Mouse (Mus musculus): Measurements from ENCODE around the gene Gm49396.

Gm49396 gene

DNA sequence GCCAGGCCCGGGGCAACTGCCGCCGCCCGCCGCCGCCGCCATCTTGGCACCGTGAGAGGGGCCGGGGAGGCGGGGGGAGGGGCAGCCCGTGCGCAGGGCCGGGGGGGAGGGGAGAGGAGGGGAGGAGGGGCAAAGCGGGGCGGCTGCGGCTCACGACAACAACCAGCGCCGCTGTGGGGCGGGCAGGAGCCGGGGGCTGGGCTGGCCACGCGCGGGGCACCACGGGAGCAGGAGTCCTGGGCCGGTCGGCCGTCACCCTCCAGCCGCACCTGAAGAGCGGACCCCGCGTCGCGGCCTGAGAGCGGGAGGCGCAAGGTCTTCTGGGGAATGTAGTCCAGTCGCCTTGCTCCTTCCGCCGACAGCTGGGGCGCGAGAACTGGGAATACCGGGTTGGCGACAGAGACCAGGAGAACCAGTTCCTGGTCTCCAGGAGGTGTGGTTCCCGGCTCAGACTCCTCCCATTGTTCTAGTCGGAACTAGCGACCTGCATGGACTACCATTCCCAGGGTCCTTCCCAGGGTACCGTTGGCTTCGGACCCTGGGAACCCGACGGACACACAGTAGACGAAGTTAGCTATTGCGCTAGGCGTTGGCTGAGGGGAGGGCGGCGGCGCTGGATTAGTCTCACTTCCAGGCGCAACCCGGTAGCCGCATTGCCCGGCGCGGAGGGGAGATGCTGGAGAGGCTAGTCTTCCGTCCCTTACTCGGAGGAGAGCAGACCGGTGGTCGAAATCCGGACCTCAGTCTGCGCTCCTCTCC lies 25.7 kb downstream of the Gm49396 start, which contains the start of gene Kmt2b:
Gene Kmt2b, minus strand, starts transcription at position 51 of the 759 bp plus-strand sequence.
- peak; percentile 96 to 98 for DNase-seq

DNA sequence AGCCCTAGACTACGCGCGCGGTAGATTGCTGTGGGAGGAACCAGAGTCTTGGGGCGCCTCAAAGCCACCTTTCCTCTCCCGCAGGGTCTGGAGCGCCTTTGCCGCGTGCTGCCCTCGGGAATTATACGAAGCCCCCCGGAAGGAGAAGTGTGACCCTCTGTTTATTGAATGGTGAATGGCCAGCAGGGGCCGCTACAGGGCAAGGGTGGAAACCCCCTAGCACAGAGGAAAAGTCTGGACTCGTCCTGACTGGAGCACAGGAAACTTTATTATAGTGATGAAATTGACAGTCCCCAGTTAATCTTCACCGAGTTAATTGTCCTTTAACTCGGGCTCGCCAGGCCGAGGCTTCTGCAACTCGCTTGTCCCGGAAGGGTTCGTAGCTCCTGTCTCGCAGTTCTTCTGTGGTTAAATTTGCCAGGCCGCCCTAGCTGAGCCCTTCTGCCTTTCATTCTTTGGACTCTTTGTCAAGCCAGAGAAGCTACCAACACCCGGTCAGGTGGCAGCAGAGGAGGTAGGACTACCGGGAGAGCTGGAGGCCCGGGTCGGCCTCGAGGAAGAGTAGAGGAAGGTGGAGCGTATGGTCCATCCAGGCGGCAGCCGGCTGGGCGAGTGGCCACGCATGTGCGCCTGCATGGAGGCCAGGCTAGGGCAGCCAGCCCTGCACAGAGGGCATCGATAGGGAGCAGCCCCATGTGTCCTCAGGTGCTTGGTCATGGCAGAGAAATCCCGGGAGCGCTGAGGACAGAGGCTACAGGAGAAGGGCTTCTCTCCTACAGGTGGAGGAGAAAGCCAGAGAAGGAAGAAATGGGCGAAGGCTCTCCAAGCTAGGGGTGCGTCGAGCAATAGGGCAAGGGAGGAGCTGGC lies 26.5 kb downstream of the Gm49396 start:
- peak; percentile 82 to 88 for DNase-seq

- no peak for DNase-seq
Measured at GRCm38 (mm10) chr7:30590927-30591604, 27.9 kb downstream of the Gm49396 start.

GRCm38 (mm10) chr7:30591605-30591951 lies 28.4 kb downstream of the Gm49396 start:
- DNase-seq = no peak

DNA sequence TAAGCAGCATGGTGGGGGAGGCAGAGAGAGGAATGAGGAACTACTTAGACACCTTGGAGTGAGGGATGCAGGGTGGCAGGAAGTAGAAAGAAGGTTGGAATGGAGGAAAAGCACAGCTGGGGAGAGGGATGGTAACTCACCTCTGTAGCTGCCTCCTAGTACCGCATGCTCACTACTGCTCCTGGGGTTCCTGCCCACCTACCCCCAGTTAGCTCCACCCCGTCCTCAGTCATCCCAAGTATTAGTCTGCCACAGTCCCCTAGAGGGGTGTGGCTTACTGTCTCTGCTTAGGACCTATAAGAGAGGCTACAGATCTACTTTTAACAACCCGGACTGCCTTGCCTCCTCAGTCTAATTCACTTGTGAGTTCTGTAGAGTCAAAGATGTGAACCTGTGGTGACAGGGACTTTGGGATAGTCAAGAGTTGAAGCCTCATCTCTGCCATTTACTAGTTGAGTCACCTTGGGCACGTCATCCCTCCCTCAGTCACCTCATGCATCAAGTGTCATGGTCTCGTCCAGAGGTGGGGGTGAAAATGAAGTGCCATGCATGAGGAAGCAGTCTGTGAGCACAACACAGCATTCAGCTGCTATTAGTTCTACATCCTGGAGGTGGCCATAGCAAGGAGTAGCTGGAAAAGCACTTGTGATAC lies 29.8 kb downstream of the Gm49396 start:
- no peak for DNase-seq

DNA sequence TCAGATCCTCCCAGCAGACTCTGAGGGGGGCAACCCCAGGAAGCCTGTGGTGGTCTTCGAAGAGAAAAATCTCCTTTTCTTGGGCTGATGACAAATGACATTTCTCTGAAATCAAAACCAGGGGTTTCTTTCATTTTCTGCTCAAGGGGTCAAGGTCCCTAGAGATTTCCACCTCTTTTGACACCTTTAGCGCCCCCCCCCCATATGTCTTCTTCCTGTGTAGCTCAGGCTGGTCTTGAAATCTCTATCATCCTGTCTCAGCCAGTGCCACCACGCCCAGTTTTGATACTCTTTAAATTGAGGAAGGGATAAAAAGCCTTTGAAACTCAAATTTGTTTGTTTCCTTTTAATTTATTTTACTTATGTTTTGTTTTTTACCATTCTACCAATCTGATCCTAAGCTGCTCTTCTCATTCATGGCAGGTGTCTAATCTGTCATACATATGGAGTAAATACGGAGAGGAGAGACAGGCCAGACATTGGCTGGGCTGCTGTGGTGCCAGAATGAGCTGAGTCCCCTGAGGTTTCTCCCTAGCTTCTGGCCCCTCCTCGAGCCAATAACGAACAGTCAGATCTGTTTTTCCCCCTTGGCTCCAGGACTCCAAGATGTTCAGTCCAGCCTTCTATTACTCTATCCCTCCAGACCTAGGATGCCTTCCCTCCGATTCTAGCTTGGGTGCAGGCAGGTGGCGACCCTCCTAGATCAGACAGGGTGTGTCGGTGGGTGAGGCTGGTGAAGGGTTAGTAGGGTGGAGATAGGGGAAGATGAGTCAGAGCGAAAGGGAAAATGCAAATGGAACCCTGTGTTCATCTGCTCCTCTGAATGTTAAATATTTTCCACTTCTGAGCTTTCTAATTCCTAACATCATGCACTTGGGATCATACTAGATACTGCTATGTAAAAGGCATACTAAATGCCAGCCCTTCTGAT lies 30.7 kb downstream of the Gm49396 start:
- DNase-seq = no peak

DNA sequence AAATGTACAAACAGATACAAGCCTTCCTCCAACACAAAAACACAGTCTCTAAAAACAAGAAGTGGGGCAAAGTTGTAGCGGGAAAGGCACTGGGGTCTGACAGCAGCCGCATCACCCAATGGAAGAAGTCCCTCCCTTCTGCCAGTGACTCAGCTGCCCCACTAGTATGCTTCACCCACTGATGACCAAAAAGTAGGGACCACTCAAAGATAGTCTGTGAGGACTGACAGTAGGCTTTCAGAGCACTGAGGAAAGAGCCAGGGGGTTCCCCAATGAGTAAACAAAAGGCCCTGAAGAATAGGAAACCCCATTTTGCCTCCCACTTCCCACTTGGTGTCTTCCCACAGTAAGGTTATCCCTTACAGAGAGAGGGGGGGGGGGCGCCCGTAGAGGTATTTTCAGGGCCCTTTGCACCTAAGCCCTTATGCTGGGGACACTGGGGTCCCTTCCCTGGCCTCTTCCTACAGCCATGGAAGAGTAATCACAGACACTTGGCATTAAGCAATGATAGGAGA lies 31.4 kb downstream of the Gm49396 start:
- DNase-seq = no peak

DNA sequence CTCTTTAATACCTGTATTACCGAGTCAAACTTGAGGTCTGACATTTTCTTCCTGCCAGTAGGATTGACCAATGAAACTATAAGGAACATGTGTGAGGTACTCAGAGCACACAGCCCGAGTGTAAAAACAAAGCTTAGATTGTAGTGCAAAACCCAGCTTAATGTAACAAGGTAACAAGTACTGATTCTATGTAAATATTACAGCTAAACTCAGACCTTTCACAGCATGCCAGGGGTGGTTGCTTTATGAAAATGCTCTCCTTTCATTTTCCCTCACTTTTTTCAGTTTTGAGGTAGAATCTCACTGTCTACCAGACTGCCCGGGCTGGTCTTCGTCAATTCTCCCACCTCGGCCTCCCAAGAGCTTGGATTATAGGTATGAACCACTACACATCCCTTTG lies 32.9 kb downstream of the Gm49396 start:
- no peak for DNase-seq

- no peak for DNase-seq
Measured at GRCm38 (mm10) chr7:30596811-30597210, 33.7 kb downstream of the Gm49396 start.

DNA sequence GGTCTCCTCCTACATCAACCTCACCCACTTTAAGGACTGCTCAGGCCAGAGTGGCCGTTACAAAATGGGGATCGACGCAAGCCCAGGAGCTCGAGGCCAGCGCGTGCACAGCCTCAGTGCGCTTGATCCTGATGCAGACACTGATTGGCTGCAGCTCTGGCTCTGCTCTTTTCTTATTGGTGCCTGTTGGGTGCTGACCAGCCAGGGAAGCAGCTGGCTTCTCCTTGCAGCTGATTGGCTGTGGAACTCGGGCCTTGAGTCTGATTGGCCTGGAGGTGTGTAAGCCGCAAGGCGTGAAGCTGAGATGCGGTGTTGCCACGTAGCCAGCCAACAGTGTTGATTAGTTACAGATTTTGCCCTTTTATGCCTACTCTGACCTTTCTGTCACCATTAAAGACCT lies 35.6 kb downstream of the Gm49396 start, which contains the start of gene Zbtb32:
Gene Zbtb32, minus strand, starts transcription at position 124 of the 400 bp plus-strand sequence.
- no peak for DNase-seq

DNA sequence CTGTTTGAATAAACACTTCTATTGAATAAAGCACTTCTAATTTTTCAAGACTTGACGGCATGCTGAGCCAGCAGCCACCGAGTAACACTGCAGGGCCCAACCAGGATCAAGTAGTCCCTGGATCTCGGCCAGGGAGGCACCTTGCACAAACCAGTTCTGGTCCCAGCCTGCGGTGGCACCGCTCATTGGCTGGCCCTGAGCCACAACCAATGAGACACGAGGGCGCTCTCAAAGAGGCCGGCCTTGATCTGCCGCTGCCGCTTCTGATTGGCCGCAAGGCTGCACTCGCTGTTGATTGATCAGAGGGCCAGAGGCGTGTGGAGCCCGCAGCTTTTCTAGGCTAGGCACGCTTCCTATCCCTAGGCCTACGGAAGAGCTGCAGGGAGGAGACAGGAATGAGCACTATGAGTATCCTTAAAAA lies 36.8 kb downstream of the Gm49396 start:
- DNase-seq = peak; percentile 97 to 98

DNA sequence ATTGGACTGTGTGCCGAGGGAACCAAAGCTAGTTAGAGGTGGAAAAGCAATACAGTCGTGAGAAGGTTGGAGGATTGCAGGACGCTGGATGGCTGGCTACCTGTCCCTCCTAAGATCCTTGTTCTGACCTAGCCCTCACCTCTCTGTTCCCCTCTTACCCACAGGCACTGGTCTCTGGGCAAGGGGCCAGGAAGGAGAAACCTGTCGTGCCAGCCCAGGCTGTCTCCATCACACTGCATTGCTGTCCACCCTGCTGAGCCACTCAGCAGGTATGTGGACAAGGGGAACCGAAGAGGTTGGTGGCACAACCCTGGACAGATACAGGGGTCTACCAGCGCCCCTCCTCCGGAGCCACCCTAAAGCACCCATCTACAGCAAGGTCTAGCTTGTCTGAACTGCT lies 37.5 kb downstream of the Gm49396 start:
- DNase-seq = peak; percentile 23 to 39

- DNase-seq = no peak
Measured at GRCm38 (mm10) chr7:30602583-30602982, 39.4 kb downstream of the Gm49396 start.

DNA sequence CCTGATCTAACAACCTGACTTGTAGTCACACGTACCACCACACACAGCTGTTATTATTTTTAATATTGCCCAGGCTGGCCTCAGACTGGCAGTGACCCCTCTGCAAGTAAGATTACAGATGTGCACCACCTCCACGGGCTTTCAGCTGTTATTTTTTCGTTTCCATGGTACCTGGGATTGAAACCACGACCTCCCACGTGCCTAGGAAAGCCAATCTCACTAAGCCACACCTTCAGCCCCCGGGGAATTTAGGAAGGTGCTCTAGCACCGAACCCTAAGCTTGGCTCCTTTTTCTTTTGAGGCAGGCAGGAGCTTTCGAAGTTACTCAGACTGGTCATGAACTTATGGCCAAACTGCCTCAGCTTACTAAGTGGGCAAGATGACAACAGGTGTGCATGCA lies 41.3 kb downstream of the Gm49396 start:
- no peak for DNase-seq

DNA sequence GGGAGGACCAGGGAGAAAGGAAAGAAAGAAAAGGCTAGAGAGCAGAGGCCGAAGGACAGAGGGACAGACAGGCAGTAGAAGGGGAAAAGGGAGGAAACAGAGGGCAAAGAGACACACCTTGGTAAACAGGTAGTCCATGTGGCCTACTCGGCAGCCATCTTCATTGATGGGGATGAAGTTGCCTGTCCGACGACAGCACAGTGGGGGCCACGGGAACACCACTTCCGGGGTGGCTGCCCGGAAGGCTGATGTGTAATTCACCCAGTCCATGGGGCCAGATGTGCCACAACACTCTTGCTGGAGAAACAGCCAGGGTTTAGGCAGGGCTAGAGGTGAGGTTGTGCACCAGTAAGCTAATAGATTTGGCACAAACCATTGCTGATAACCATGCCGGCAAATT lies 41.8 kb downstream of the Gm49396 start:
- DNase-seq = no peak

DNA sequence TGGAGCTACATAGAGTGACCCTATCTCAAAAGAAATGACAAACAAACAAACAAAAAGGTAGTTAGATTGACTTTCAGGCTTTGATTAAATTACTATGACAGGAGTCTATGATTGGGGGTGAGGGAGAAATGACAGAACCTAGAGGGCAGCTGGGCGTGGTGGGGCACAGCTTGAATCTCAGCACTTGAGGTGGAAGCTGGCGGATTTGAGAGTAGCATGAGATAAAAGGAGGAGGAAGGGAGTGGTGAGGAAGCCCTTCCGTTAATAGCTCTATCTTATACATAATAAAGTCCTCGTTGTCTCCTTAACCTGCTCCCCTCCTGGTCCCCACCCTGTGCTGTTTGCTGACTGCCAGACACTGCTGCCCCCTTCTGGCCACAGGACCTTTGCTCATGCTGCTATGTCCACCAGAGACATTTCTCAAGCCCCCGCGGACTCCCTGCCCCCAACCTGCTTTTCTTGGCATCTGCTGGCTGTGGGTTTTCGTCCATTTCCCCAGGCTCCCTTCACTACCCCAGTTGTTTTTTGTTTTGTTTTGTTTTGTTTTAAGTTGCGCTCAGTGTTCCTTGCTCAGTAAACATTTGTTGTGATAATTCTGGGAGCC lies 44.7 kb downstream of the Gm49396 start:
- DNase-seq = peak; percentile 59 to 60

- no peak for DNase-seq
Measured at GRCm38 (mm10) chr7:30608476-30608875, 45.3 kb downstream of the Gm49396 start.

GRCm38 (mm10) chr7:30610043-30610442 lies 46.9 kb downstream of the Gm49396 start:
- no peak for DNase-seq

DNA sequence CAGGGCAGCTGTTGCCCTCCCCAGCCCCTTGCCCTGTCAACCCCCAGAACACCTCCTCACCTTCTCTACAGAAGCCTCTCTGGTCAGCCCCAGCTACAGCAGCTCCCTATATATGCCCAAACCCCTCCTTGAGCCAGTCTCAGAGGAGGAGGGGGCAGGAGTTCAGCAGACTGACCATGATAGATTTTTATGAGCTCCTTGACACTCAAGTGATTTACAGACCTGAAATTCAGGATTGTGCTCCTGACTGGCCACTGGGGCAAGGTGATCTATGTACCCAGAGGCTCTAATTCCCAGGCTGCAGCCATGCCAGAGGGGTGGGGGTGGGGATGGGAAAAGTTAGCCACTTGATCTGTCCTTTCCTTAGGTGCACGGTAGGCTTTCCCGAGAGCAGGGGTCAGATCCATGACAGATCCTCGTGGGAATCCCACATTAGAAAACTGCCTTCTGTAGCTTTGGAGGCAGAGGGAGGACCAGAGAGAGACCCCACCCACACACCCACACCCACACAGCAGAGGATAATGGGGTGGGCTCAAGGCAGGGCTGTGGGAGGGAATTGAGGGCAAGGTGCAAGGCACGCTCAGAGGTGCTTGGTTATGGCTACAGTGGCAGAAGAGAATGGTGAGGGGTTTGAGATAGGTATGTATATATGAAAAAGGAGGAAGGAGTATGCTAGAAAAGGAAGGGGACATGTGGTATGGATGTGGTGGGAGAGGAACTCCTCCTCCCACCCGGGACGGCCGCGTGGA lies 49.7 kb downstream of the Gm49396 start, which contains the start of gene Upk1a:
Gene Upk1a, minus strand, starts transcription at position 194 of the 749 bp plus-strand sequence.
- DNase-seq = no peak

- DNase-seq = peak; percentile 57 to 76
Measured at GRCm38 (mm10) chr7:30613529-30614112, 50.5 kb downstream of the Gm49396 start.

Measured in cerebellum, adult 18-20 months (tissue).